Mouse (Mus musculus) adrenal gland, postnatal 10 days (tissue): Measurements from ENCODE around the gene Sept3. TPM values are rescaled to one million over a fixed set of nuclear protein-coding genes. Genes with fewer than 3 reads are reported as not detected.

Experiments used
- DNase-seq: peaks from one replicate; pipeline ENCODE4 v3.0.0; 2021; ENCODE audit warnings: mixed read lengths
- total RNA-seq, 2 experiments: library from RNA; stranded (reverse); gene quantifications; 2 replicates each; pipeline ENCODE4 v1.2.3; 2021

Gene Sept3
- total RNA-seq, 2 experiments from 2014 or later: 3.5 to 6.0 TPM

GRCm38 (mm10) chr15:82340414-82341035 is 65.8 kb downstream of the Sept3 start:
- DNase-seq: no peak

GRCm38 (mm10) chr15:82341036-82341501 is 66.4 kb downstream of the Sept3 start:
- DNase-seq: peak; percentile 73

- no peak for DNase-seq
Measured at GRCm38 (mm10) chr15:82341675-82342542, 67.2 kb downstream of the Sept3 start.

GRCm38 (mm10) chr15:82342543-82342935 is 67.8 kb downstream of the Sept3 start:
- no peak for DNase-seq

GRCm38 (mm10) chr15:82343368-82344287 is 68.9 kb downstream of the Sept3 start:
- DNase-seq: no peak

Other genes with a start within 250 kb of the Sept3 start
- 10 to 100 TPM; 51.9 to 60.3 TPM for gene Desi1, start 241.0 kb upstream of the Sept3 start, total RNA-seq
- 10 to 100 TPM; 76.1 to 84.1 TPM for gene Snu13, start 227.3 kb upstream of the Sept3 start, total RNA-seq
- gene 4930407I10Rik, start 215.7 kb upstream of the Sept3 start, total RNA-seq: not detected
- gene Mei1, start 204.9 kb upstream of the Sept3 start, total RNA-seq: 1 to 10 TPM in 1 of 2 experiments, under 1 TPM in 1; 0.93 to 2.0 TPM
- 1 to 10 TPM; 8.6 to 8.7 TPM for gene Ccdc134, start 147.0 kb upstream of the Sept3 start, total RNA-seq
- 10 to 100 TPM; 44.6 to 47.5 TPM for gene Srebf2, start 127.7 kb upstream of the Sept3 start, total RNA-seq
- gene Shisa8, start 62.1 kb upstream of the Sept3 start, total RNA-seq: under 1 TPM; 0.12 to 0.45 TPM
- 1 to 10 TPM; 2.1 to 2.7 TPM for gene Tnfrsf13c, start 50.5 kb upstream of the Sept3 start, total RNA-seq
- gene Cenpm, start 30.1 kb upstream of the Sept3 start, total RNA-seq: 10 to 100 TPM; 11.7 to 12.0 TPM
- gene 1500009C09Rik, start 22.5 kb upstream of the Sept3 start, total RNA-seq: under 1 TPM; 0.27 to 1.00 TPM
- gene Wbp2nl, start 24.1 kb downstream of the Sept3 start, total RNA-seq: under 1 TPM in 1 of 2 experiments, not detected in 1; 0.48 TPM
- gene Naga, start 64.0 kb downstream of the Sept3 start, total RNA-seq: 10 to 100 TPM; 57.0 to 62.5 TPM
- 1 to 10 TPM; 3.5 to 3.7 TPM for gene Pheta2, start 64.0 kb downstream of the Sept3 start, total RNA-seq
- gene Smdt1, start 64.1 kb downstream of the Sept3 start, total RNA-seq: 100 to 1,000 TPM; 159 to 168 TPM
- gene Ndufa6, start 79.4 kb downstream of the Sept3 start, total RNA-seq: 100 to 1,000 TPM; 629 to 669 TPM
- gene Cyp2d22, start 105.4 kb downstream of the Sept3 start, total RNA-seq: 10 to 100 TPM; 32.2 to 35.4 TPM
- gene Cyp2d11, start 119.1 kb downstream of the Sept3 start, total RNA-seq: under 1 TPM in 1 of 2 experiments, not detected in 1; 0.69 TPM
- 10 to 100 TPM; 28.6 to 68.7 TPM for gene Cyp2d10, start 132.3 kb downstream of the Sept3 start, total RNA-seq
- gene Cyp2d9, start 158.5 kb downstream of the Sept3 start, total RNA-seq: 1 to 10 TPM; 5.8 to 9.9 TPM